Mouse (Mus musculus) liver, embryonic 14.5 days (tissue): ENCODE measurements around the gene Ctnnd2. TPM values are rescaled to one million over a fixed set of nuclear protein-coding genes. Genes with fewer than 3 reads are reported as not detected.

Experiments used
- ATAC-seq: fragments of 200-750 bp; cut with Nextera tagmentation; 2 replicates; pipeline ENCODE4 v1.8.0; 2017; ENCODE audit warnings: moderate number of reproducible peaks, mild to moderate bottlenecking, moderate library complexity; ENCODE audit not compliant: insufficient read depth
- DNase-seq, 3 experiments: peaks; one replicate each; pipeline ENCODE4 v3.0.0-alpha.2; 2012 to 2013; ENCODE audit warnings: low read depth in 3 of 3, low spot score in 3 of 3
- H3K27ac ChIP-seq: fragments of 300-500 bp; sonication (generic); 2 replicates; pipeline ENCODE4 v1.5.1; 2014; ENCODE audit warnings: moderate library complexity, mild to moderate bottlenecking, control low read depth, inconsistent platforms
- H3K27me3 ChIP-seq: fragments of 300-500 bp; sonication (generic); 2 replicates; pipeline ENCODE4 v1.6.1; 2014; ENCODE audit warnings: mild to moderate bottlenecking, low read length, moderate library complexity; ENCODE audit not compliant: control insufficient read depth, insufficient read depth
- H3K36me3 ChIP-seq: fragments of 300-500 bp; sonication (generic); replicated peaks from 2 replicates; pipeline ENCODE4 v1.6.1; 2014; ENCODE audit warnings: low read depth; ENCODE audit not compliant: control insufficient read depth, insufficient read depth
- H3K4me1 ChIP-seq, 2 experiments: fragments of 200-500 bp in 1 of 2; fragments of 300-500 bp in 1 of 2; sonication (generic) in 1 of 2; replicated peaks; 2 replicates each; pipeline ENCODE4 v1.6.1; 2012 to 2014; ENCODE audit warnings: antibody characterized with exemption in 1 of 2, inconsistent platforms in 1 of 2, low read length in 1 of 2; ENCODE audit not compliant: control insufficient read depth in 2 of 2, insufficient read depth in 2 of 2
- H3K4me2 ChIP-seq: fragments of 300-500 bp; sonication (generic); 2 replicates; pipeline ENCODE4 v1.6.1; 2014; ENCODE audit warnings: low read depth, mild to moderate bottlenecking, control low read depth, moderate library complexity
- H3K4me3 ChIP-seq, 2 experiments: fragments of 200-500 bp in 1 of 2; fragments of 300-500 bp in 1 of 2; sonication (generic) in 1 of 2; 2 replicates each; pipeline ENCODE4 v1.5.1; 2012 to 2014; ENCODE audit warnings: low read depth in 2 of 2, low read length in 2 of 2, mild to moderate bottlenecking in 2 of 2, control low read depth in 1 of 2, inconsistent platforms in 1 of 2, moderate library complexity in 1 of 2; ENCODE audit not compliant: insufficient read depth in 1 of 2
- H3K9ac ChIP-seq: fragments of 300-500 bp; sonication (generic); replicated peaks from 2 replicates; pipeline ENCODE4 v1.6.1; 2014; ENCODE audit warnings: mild to moderate bottlenecking, control low read depth, moderate library complexity
- H3K9me3 ChIP-seq: fragments of 300-500 bp; sonication (generic); 2 replicates; pipeline ENCODE4 v1.6.1; 2016; ENCODE audit warnings: low read length, mixed read lengths; ENCODE audit not compliant: control insufficient read depth
- CTCF ChIP-seq: IDR thresholded peaks from 2 replicates; pipeline ENCODE4 v1.5.1; 2016; ENCODE audit warnings: antibody characterized with exemption, low read depth, control low read depth
- EP300 ChIP-seq: IDR thresholded peaks from 2 replicates; pipeline ENCODE4 v1.6.1; 2016; ENCODE audit warnings: antibody characterized with exemption, low read depth
- WGBS: fragments of 180-500 bp; shearing (Covaris S2); extraction: QIAGEN DNeasy Blood & Tissue Kit; methylation state at CpG from one replicate; pipeline ENCODE4 v1.1.7; 2014; ENCODE audit not compliant: insufficient replicate concordance; 5-methylcytosine and 5-hydroxymethylcytosine counted together
- polyA plus RNA-seq, 2 experiments: library from polyadenylated mRNA; depleted of rRNA in 1 of 2; stranded (reverse) in 1 of 2; unstranded in 1 of 2; fragments of >200 nt; fragmentation: Nextera tagmentation in 1 of 2; extraction: Ambion mirVana in 1 of 2; gene quantifications; 2 replicates each; pipeline versions ENCODE4 v1.2.1 to v1.2.3; 2012 to 2014

The Ctnnd2 gene
- polyA plus RNA-seq, 2 experiments, result 0.09 to 0.11 TPM

DNA sequence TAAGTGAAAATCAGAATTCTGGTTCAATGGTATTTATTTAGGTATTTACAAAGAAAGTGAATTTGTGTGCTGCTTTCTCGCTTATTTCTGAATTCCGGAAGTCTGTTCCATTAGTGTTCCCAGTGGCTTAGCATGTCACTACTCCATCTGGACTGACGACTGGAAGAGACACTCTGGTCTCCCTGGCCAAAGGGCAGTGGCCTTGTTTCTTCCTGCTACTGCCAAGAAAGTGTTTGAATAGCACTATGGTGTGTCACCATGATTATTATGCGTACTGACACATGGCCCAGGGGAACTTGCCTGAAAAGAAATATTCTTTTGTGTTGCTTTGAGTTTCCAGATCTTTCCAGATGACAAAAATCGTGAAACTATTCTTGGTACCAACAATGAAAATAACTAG, 266.7 kb downstream of the Ctnnd2 start:
- no peak for ATAC-seq
- no peak overlapping the region for H3K4me3 ChIP-seq
- 62% methylated on average over 5 of the region's 5 CpGs for WGBS

DNA sequence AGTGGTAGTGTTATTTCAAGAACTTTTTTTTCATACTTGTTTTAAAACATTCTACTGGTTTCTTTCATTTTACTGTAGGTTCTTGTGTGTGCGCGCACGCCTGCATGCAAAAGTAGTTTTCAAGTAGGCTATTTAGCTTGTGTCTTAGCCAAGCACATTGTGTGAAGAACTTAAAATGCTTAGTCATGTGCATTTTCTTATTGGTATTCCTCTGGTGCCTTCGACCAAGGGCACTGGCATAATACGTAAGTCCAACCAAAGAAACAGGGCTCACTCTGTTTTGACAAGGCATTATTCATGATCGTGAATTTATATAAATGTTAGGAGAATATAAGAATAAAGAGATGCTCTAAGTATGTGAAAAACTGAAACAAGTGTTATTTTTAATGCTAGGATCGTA, 278.4 kb downstream of the Ctnnd2 start:
- no peak overlapping the region for H3K9ac ChIP-seq
- H3K4me3 ChIP-seq, result no peak overlapping the region
- no peaks in the 10 kb centered on the region for H3K4me1 ChIP-seq
- H3K27me3 ChIP-seq, result no peaks in the 10 kb centered on the region
- no peaks in the 10 kb centered on the region for H3K9me3 ChIP-seq
- TF ChIP-seq EP300 (no peak), CTCF (no peak)
- no peak overlapping the region for H3K4me2 ChIP-seq
- 72% methylated on average over 7 of the region's 7 CpGs for WGBS
- DNase-seq (no peak), ATAC-seq (no peak)
- H3K36me3 ChIP-seq, result no peaks in the 10 kb centered on the region
- H3K27ac ChIP-seq, result no peak overlapping the region

More for the DNA sequence above, 266.7 kb downstream of the Ctnnd2 start:
- H3K9me3 ChIP-seq, result no peaks in the 10 kb centered on the region
- H3K4me1 ChIP-seq, result no peaks in the 10 kb centered on the region
- TF ChIP-seq CTCF (no peak), EP300 (no peak)
- no peaks in the 10 kb centered on the region for H3K27me3 ChIP-seq
- H3K36me3 ChIP-seq, result no peaks in the 10 kb centered on the region
- no peak overlapping the region for H3K9ac ChIP-seq
- no peak overlapping the region for H3K27ac ChIP-seq
- DNase-seq, result no peak
- H3K4me2 ChIP-seq, result no peak overlapping the region

DNA sequence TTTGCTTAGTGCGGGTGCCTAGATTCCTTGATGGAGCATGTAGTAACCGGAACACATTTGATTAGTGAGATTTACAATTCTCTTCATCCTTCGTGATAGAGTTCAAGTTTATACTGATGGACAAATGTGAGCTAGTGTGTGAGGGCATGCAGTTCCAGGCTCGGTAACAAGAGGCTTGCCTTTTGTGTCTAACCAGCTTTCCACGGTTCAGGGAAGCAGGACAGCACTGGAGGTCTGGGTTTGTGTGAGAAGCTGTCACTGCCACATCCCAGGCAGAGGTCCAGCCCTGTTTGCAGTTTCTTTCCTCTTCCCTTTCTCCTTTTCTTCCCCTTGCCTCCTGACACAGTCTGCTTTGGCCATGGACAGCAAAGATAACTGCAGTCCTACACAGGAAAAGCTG, 279.5 kb downstream of the Ctnnd2 start:
- TF ChIP-seq EP300 (no peak), CTCF (no peak)

DNA sequence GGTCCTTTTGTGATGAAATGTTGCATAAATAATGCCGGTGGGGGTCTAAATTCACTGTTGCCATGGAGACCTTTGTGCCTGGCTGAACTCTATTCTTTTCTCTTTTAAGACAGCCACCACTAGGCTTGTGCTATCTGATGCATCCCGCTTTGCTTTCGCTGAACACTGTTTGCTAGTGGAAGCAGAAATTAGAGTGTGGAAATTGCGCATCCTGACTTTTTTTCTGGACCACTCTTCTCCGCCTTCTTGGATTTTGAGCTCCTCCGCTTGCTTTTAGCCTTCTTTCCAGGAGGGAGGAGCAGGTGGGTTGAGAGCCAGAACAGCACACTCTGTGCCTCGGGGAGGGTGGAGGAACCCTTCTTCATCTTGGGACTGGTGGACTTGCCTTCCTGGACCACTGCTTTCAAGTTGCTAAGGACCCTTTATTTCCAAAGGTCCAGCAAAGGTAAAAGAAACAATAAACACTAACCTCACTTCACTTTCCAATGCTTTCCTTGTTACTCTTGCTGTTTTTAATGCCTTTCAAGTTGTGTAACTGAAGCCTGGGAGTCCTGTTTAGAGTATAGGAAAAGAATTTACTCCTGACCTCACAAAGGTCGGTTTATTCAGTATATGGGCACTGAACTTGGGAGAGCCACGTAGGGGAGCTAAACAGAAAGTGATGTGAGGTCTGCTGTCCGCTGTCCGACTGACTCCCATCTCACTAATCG, 285.3 kb downstream of the Ctnnd2 start:
- Histone ChIP-seq H3K4me1 (no peaks in the 10 kb centered on the region), H3K27me3 (no peaks in the 10 kb centered on the region), H3K9ac (no peak overlapping the region), H3K4me2 (no peak overlapping the region), H3K36me3 (no peaks in the 10 kb centered on the region), H3K4me3 (no peak overlapping the region), H3K9me3 (no peaks in the 10 kb centered on the region), H3K27ac (no peak overlapping the region)
- DNase-seq (no peak), ATAC-seq (no peak)
- 55% methylated on average over 12 of the region's 12 CpGs for WGBS
- TF ChIP-seq EP300, result no peak
- TF ChIP-seq CTCF, result no peak

More for the DNA sequence above, 279.5 kb downstream of the Ctnnd2 start:
- Histone ChIP-seq H3K27me3 (no peaks in the 10 kb centered on the region), H3K27ac (no peak overlapping the region), H3K4me2 (no peak overlapping the region), H3K9ac (no peak overlapping the region), H3K9me3 (no peaks in the 10 kb centered on the region), H3K4me1 (no peaks in the 10 kb centered on the region), H3K4me3 (no peak overlapping the region), H3K36me3 (no peaks in the 10 kb centered on the region)
- ATAC-seq (no peak), DNase-seq (no peak)
- WGBS, result 62% methylated on average over 5 of the region's 5 CpGs

DNA sequence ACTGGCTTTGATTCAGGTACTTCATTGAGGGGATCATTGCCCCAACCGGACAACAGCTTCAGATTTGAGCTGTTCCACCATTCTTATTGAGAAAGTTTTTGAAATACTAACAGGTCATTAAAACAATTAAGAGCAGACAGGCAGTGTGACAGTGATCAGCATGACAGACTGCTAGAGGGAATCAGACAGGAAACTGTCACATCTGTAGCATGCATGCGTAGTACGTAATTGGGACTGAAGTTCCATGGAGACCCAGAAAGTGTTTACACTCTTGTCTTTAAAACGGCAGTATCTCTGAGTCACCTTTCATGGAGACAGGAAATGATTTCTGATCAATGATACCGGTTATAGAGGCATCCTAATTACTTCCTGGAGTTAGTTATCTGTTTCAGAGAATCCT, 286.3 kb downstream of the Ctnnd2 start:
- no peak overlapping the region for H3K4me2 ChIP-seq
- H3K36me3 ChIP-seq, result no peaks in the 10 kb centered on the region
- no peaks in the 10 kb centered on the region for H3K27me3 ChIP-seq
- 47% methylated on average over 5 of the region's 5 CpGs for WGBS
- DNase-seq (no peak), ATAC-seq (no peak)
- no peaks in the 10 kb centered on the region for H3K4me1 ChIP-seq
- no peak for TF ChIP-seq CTCF
- TF ChIP-seq EP300, result no peak
- no peaks in the 10 kb centered on the region for H3K9me3 ChIP-seq
- no peak overlapping the region for H3K4me3 ChIP-seq
- no peak overlapping the region for H3K27ac ChIP-seq
- no peak overlapping the region for H3K9ac ChIP-seq
